In genomic region chr6:117416461-117416860, GRCm38 (mm10) we compare ENCODE assay signal across 14 mouse cellular contexts.
"Had no signal": no experiment of that assay in that cellular context is flagged by ENCODE, and none has a peak within 500 bp of the region (broad histone marks: within the 10 kb centered on the region; RNA-seq: fewer than 3 reads in every experiment).

No protein-coding gene starts in this region.

- H3K4me1 ChIP-seq: liver, embryonic 12.5 days; megakaryocyte, embryonic 14.5 days had no signal

- H3K4me2 ChIP-seq: limb, embryonic 15.5 days; liver, embryonic 12.5 days; lung, embryonic 14.5 days; midbrain, embryonic 11.5 days had no signal

- H3K36me3 ChIP-seq: limb, embryonic 15.5 days; liver, embryonic 12.5 days had no signal

- H3K27me3 ChIP-seq: limb, embryonic 15.5 days; liver, embryonic 12.5 days; megakaryocyte, embryonic 14.5 days had no signal

- H3K9me3 ChIP-seq: limb, embryonic 15.5 days; liver, embryonic 12.5 days had no signal

- H3K4me3 ChIP-seq: layer of hippocampus, adult 2 months; limb, embryonic 15.5 days; liver, embryonic 12.5 days; megakaryocyte, embryonic 14.5 days had no signal

- DNase-seq: kidney, postnatal 4 days; lung, embryonic 14.5 days; lung, postnatal 10 days; lung, postnatal 4 days; right cerebral cortex, postnatal 14 days; thymus, adult 2 months; thymus, postnatal 25 days had no signal

- H3K27ac ChIP-seq: kidney, postnatal 0 days; layer of hippocampus, adult 2 months; limb, embryonic 15.5 days; liver, embryonic 12.5 days had no signal

- H3K9ac ChIP-seq: limb, embryonic 15.5 days; liver, embryonic 12.5 days; lung, embryonic 14.5 days had no signal

- ATAC-seq: liver, embryonic 12.5 days; midbrain, embryonic 16.5 days had no signal
